21 mouse cellular contexts compared by ENCODE assay signal in the genomic region with DNA sequence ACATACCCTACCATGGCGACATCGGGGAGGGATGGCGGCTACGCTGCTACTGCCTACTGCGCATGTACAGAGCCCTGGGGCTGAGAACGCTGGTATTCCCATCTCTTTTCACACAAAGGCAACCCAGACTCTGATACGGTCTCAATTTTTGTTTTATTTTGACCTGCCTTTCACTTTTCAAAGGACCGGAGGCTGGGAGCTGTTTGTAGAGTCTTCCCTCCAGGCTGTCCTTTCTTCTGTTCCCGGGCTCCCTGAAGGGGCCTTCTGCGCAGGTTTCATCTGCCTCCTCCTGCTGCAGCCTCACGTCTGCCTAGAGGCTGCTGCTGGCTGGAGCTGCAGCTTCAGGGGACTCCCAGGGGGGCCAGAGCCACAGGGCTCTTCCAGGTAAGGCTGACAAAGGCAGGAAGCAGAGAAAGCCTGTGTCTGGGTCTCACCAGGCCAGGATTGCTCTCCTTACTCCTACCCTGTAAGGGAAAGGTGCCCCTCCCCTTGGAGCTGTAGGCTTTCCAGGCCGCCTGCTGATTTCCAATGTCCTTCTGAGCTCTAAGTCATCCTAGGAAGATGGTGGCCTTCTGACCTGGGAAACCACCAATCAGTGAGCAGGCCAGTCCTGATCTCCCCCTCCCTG. TPM values are rescaled to one million over a fixed set of nuclear protein-coding genes. Genes with fewer than 3 reads are reported as not detected.
DNase-seq lines count a peak whose midpoint lies in the region; ATAC-seq and TF ChIP-seq lines count a peak whose summit lies in the region.
"Had no signal": no experiment of that assay in that cellular context is flagged by ENCODE, and none has a peak within 500 bp of the region (broad histone marks: within the 10 kb centered on the region; RNA-seq: fewer than 3 reads in every experiment).

No protein-coding gene starts in this region.

- peak; percentile 8 for DNase-seq in adrenal gland, postnatal 10 days
- DNase-seq in adrenal gland, adult (ENCODE audit: inconsistent age in 2 of 2, low spot score in 1 of 2), result no peak
- no peak for DNase-seq in testis, postnatal 14 days (ENCODE audit: low spot score)
- no peak for DNase-seq in lung, postnatal 25 days (ENCODE audit: low spot score)
- no peak for DNase-seq in left cerebral cortex, adult 8-10 months (ENCODE audit: low spot score in 2 of 2)
- DNase-seq: cerebellum, adult 9-10 months; kidney, adult 9 months; kidney, postnatal 36 days; layer of hippocampus, adult 9-11 months; lung, adult 18-20 months; lung, postnatal 14 days; right cerebral cortex, adult 18-20 months; thymus, postnatal 4 days had no signal

- H3K36me3 ChIP-seq in hindbrain, embryonic 12.5 days, result no peaks in the 10 kb centered on the region
- H3K36me3 ChIP-seq in hindbrain, embryonic 13.5 days, result no peaks in the 10 kb centered on the region
- H3K36me3 ChIP-seq in testis, adult 2 months (ENCODE audit: control insufficient read depth, insufficient read depth, low read length), result no peaks in the 10 kb centered on the region
- H3K36me3 ChIP-seq: G1E; heart, embryonic 13.5 days had no signal

- no peaks in the 10 kb centered on the region for H3K9me3 ChIP-seq in hindbrain, embryonic 12.5 days (replicated peaks)
- H3K9me3 ChIP-seq in hindbrain, embryonic 13.5 days, result no peaks in the 10 kb centered on the region
- H3K9me3 ChIP-seq: heart, embryonic 13.5 days had no signal

- H3K4me3 ChIP-seq in hindbrain, embryonic 12.5 days, result no peak overlapping the region
- H3K4me3 ChIP-seq in hindbrain, embryonic 13.5 days, result no peak overlapping the region
- peak overlapping the region; percentile 70 for H3K4me3 ChIP-seq in testis, adult 2 months (ENCODE audit: control insufficient read depth, low read depth, low read length)
- H3K4me3 ChIP-seq: heart, embryonic 13.5 days had no signal

- no peak for ATAC-seq in hindbrain, embryonic 12.5 days (ENCODE audit: low FRiP score)
- ATAC-seq in hindbrain, embryonic 13.5 days (ENCODE audit: low FRiP score), result no peak

- WGBS in hindbrain, embryonic 12.5 days, result 76% methylated on average over 12 of the region's 12 CpGs
- 64% methylated on average over 12 of the region's 12 CpGs for WGBS in hindbrain, embryonic 13.5 days

- no peak overlapping the region for H3K9ac ChIP-seq in hindbrain, embryonic 12.5 days
- no peak overlapping the region for H3K9ac ChIP-seq in hindbrain, embryonic 13.5 days
- H3K9ac ChIP-seq: heart, embryonic 13.5 days had no signal

- peaks cover 6% of the 10 kb centered on the region for H3K4me1 ChIP-seq in hindbrain, embryonic 12.5 days
- H3K4me1 ChIP-seq in hindbrain, embryonic 13.5 days (replicated peaks), result peaks cover 11% of the 10 kb centered on the region
- peaks cover 14% of the 10 kb centered on the region for H3K4me1 ChIP-seq in testis, adult 2 months (ENCODE audit: control insufficient read depth, insufficient read depth, low read length)
- H3K4me1 ChIP-seq: heart, embryonic 13.5 days had no signal

- 0 out of 2 replicates have a peak overlapping the region, but pooled peaks have one; percentile 19 for H3K27ac ChIP-seq in hindbrain, embryonic 12.5 days
- no peak overlapping the region for H3K27ac ChIP-seq in hindbrain, embryonic 13.5 days
- no peak overlapping the region for H3K27ac ChIP-seq in testis, adult 2 months (ENCODE audit: control insufficient read depth, insufficient read depth, low read depth, low read length)
- H3K27ac ChIP-seq: heart, embryonic 13.5 days had no signal

- no peak overlapping the region for H3K4me2 ChIP-seq in hindbrain, embryonic 12.5 days (replicated peaks)
- no peak overlapping the region for H3K4me2 ChIP-seq in hindbrain, embryonic 13.5 days
- H3K4me2 ChIP-seq: heart, embryonic 13.5 days; liver, embryonic 11.5 days had no signal

- H3K27me3 ChIP-seq in hindbrain, embryonic 12.5 days, result 0 out of 2 replicates have a peak, but pooled peaks cover 1% of the 10 kb centered on the region
- H3K27me3 ChIP-seq in hindbrain, embryonic 13.5 days, result 0 out of 2 replicates have a peak, but pooled peaks cover 4% of the 10 kb centered on the region
- H3K27me3 ChIP-seq in testis, adult 2 months (ENCODE audit: control insufficient read depth, insufficient read depth, low read length), result no peaks in the 10 kb centered on the region

- no peak for TF ChIP-seq POLR2A in testis, adult 2 months (IDR thresholded peaks at IDR 0.05; ENCODE audit: control insufficient read depth, low read depth, low read length)

- TF ChIP-seq CTCF in testis, adult 2 months (IDR thresholded peaks at IDR 0.05; ENCODE audit: control insufficient read depth, insufficient read depth, insufficient replicate concordance, low read depth, low read length), result no peak

RNA-seq across cellular contexts. Expression of gene Klhdc7a, which starts 7.6 kb away (rescaled TPM):
- 10 to 100 TPM; 23.0 to 36.0 TPM for total RNA-seq in adrenal gland, postnatal 10 days (2021)
- polyA plus RNA-seq in hindbrain, embryonic 12.5 days (2016; fragmentation: Nextera tagmentation; extraction: Ambion mirVana), result 0.38 and 0.59 TPM in 2 replicates
- 0.47 and 0.61 TPM in 2 replicates for polyA plus RNA-seq in hindbrain, embryonic 13.5 days (2015; fragmentation: Nextera tagmentation; extraction: Ambion mirVana)
- polyA plus RNA-seq in testis, adult 2 months (2012; rRNA removed), result 0.66 and 0.70 TPM in 2 replicates
- 1 to 10 TPM; 6.7 to 8.8 (median 7.6) TPM for total RNA-seq in left cerebral cortex, adult 8-10 months (2022)
- total RNA-seq: common myeloid progenitor, adult 5-6 weeks; megakaryocyte-erythroid progenitor cell, adult 5-6 weeks had no signal
- polyA plus RNA-seq: G1E had no signal
